17 mouse cellular contexts compared by ENCODE assay signal in the genomic region with DNA sequence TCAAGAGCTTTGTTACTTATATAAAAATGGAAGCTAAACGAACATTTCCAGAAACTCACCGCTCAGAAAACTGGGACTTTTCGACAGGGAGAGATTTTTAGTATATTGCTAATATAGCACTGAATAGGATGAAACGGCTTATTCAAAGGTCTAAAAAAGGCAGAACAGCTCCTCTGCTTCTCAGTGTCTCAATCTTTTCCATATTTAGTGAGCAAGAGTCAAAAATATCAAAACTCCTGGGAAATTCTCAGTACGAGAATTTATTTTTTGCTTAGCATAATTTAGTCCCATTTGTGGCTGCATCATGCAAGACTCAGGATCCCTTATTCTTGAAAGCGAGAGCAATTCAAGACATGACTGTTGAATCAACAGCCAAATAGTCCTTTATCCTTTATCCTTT.
"Had no signal": no experiment of that assay in that cellular context is flagged by ENCODE, and none has a peak within 500 bp of the region (broad histone marks: within the 10 kb centered on the region; RNA-seq: fewer than 3 reads in every experiment).

No protein-coding gene starts in this region.

- H3K4me1 ChIP-seq: megakaryocyte, embryonic 14.5 days; midbrain, embryonic 13.5 days; midbrain, embryonic 15.5 days; neural tube, embryonic 13.5 days; neural tube, embryonic 15.5 days had no signal

- DNase-seq: lung, adult 18-20 months; lung, embryonic 14.5 days; lung, postnatal 10 days; lung, postnatal 36 days; right cerebral cortex, adult 18-20 months; right cerebral cortex, postnatal 25 days; right cerebral cortex, postnatal 4 days; spleen, adult 18-20 months; thymus, adult 18-20 months; thymus, postnatal 14 days; thymus, postnatal 36 days had no signal

- H3K4me3 ChIP-seq: megakaryocyte, embryonic 14.5 days; midbrain, embryonic 13.5 days; midbrain, embryonic 15.5 days; neural tube, embryonic 13.5 days; neural tube, embryonic 15.5 days had no signal

- ATAC-seq: midbrain, embryonic 13.5 days; midbrain, embryonic 15.5 days had no signal

- H3K36me3 ChIP-seq: midbrain, embryonic 13.5 days; midbrain, embryonic 15.5 days; neural tube, embryonic 13.5 days; neural tube, embryonic 15.5 days had no signal

- H3K27ac ChIP-seq: macrophage; midbrain, embryonic 13.5 days; midbrain, embryonic 15.5 days; neural tube, embryonic 13.5 days; neural tube, embryonic 15.5 days had no signal

- H3K27me3 ChIP-seq: megakaryocyte, embryonic 14.5 days; midbrain, embryonic 13.5 days; midbrain, embryonic 15.5 days; neural tube, embryonic 13.5 days; neural tube, embryonic 15.5 days had no signal

- H3K9ac ChIP-seq: lung, embryonic 14.5 days; midbrain, embryonic 13.5 days; midbrain, embryonic 15.5 days; neural tube, embryonic 13.5 days; neural tube, embryonic 15.5 days had no signal
